Mouse (Mus musculus) lung, adult 2 months (tissue): ENCODE measurements at regions not wholly inside any gene's neighbourhood (a gene's known extent, or its start where the extent isn't known, plus 50 kb on each side); places are given as distances from the start of the nearest gene placed in this dataset.

Experiments
- DNase-seq: peaks from one replicate; pipeline ENCODE4 v3.0.0; 2022
- H3K4me1 ChIP-seq: fragments of 200-500 bp; 2 replicates; pipeline ENCODE4 v1.6.1; 2011; ENCODE audit warnings: low read length; ENCODE audit not compliant: control insufficient read depth, insufficient read depth
- H3K4me3 ChIP-seq: fragments of 200-500 bp; replicated peaks from 2 replicates; pipeline ENCODE3; 2011; ENCODE audit warnings: low read depth, mild to moderate bottlenecking, control low read depth, low read length; ENCODE audit errors: extremely low read depth
- CTCF ChIP-seq: fragments of 200-500 bp; IDR thresholded peaks from 2 replicates; pipeline ENCODE4 v1.5.1; 2011; ENCODE audit warnings: mild to moderate bottlenecking, low read length, control low read depth; ENCODE audit not compliant: insufficient read depth
- POLR2A ChIP-seq: fragments of 200-500 bp; IDR thresholded peaks from 2 replicates; pipeline ENCODE4 v1.6.1; 2011; ENCODE audit warnings: low read depth, mild to moderate bottlenecking, control low read depth, low read length, borderline replicate concordance; ENCODE audit errors: extremely low read depth
- WGBS: fragments of 180-500 bp; shearing (Covaris S2); methylation state at CpG from one replicate; pipeline ENCODE4 v1.1.7; 2018; 5-methylcytosine and 5-hydroxymethylcytosine counted together

- Histone ChIP-seq H3K4me3 (no peak overlapping the region), H3K4me1 (no peaks in the 10 kb centered on the region)
- peak; percentile 55 for DNase-seq
- TF ChIP-seq POLR2A (no peak), CTCF (peak; percentile 13; the same call in 1 of the 2 replicates)
- WGBS = 34% methylated on average over 5 of the region's 5 CpGs
These were observed 104.0 kb downstream of the Mbip start for GRCm38 (mm10) chr12:56241735-56242134.

GRCm38 (mm10) chr12:56240206-56240605 is 105.5 kb downstream of the Mbip start:
- TF ChIP-seq CTCF = no peak
- no peak for TF ChIP-seq POLR2A
- WGBS = 28% methylated on average over 12 of the region's 12 CpGs
- no peak for DNase-seq
- Histone ChIP-seq H3K4me1 (no peaks in the 10 kb centered on the region), H3K4me3 (no peak overlapping the region)

- no peak for TF ChIP-seq CTCF
- TF ChIP-seq POLR2A = no peak
- WGBS = 79% methylated on average over 6 of the region's 6 CpGs
- DNase-seq = no peak
- no peak overlapping the region for H3K4me3 ChIP-seq
- H3K4me1 ChIP-seq = no peaks in the 10 kb centered on the region
These were observed 111.1 kb downstream of the Mbip start for GRCm38 (mm10) chr12:56234571-56234970.

GRCm38 (mm10) chr12:56233209-56233608 is 112.5 kb downstream of the Mbip start:
- no peak for DNase-seq
- Histone ChIP-seq H3K4me1 (no peaks in the 10 kb centered on the region), H3K4me3 (no peak overlapping the region)
- no peak for TF ChIP-seq CTCF
- no peak for TF ChIP-seq POLR2A

GRCm38 (mm10) chr12:56224142-56224895 is 121.4 kb downstream of the Mbip start:
- no peak overlapping the region for H3K4me3 ChIP-seq
- WGBS = 85% methylated on average over 3 of the region's 3 CpGs
- no peak for DNase-seq
- H3K4me1 ChIP-seq = no peaks in the 10 kb centered on the region
- no peak for TF ChIP-seq POLR2A
- TF ChIP-seq CTCF = no peak

- WGBS = 48% methylated on average over 3 of the region's 3 CpGs
- TF ChIP-seq CTCF (no peak), POLR2A (no peak)
- DNase-seq = no peak
- Histone ChIP-seq H3K4me1 (no peaks in the 10 kb centered on the region), H3K4me3 (no peak overlapping the region)
These were observed 152.2 kb downstream of the Mbip start for GRCm38 (mm10) chr12:56193524-56193923.

- H3K4me3 ChIP-seq = no peak overlapping the region
- TF ChIP-seq POLR2A (no peak), CTCF (no peak)
- H3K4me1 ChIP-seq = no peaks in the 10 kb centered on the region
- DNase-seq = no peak
- whole genome bisulfite sequencing = 92% methylated on average over 12 of the region's 12 CpGs
These were observed 156.1 kb downstream of the Mbip start for GRCm38 (mm10) chr12:56189562-56189961.

- no peak for TF ChIP-seq CTCF
- TF ChIP-seq POLR2A = no peak
- Histone ChIP-seq H3K4me1 (no peaks in the 10 kb centered on the region), H3K4me3 (no peak overlapping the region)
- DNase-seq = no peak
- WGBS = 77% methylated on average over 3 of the region's 3 CpGs
These were observed 185.0 kb downstream of the Mbip start for GRCm38 (mm10) chr12:56160736-56161135.

GRCm38 (mm10) chr12:56144359-56144758 is 201.3 kb downstream of the Mbip start:
- no peak for TF ChIP-seq POLR2A
- TF ChIP-seq CTCF = no peak
- no peak for DNase-seq
- peaks cover 2% of the 10 kb centered on the region; the same call in 1 of the 2 replicates for H3K4me1 ChIP-seq
- WGBS = 13% methylated on average over 1 of the region's 1 CpGs
- no peak overlapping the region for H3K4me3 ChIP-seq

- DNase-seq = no peak
- no peak for TF ChIP-seq CTCF
- TF ChIP-seq POLR2A = no peak
- Histone ChIP-seq H3K4me3 (no peak overlapping the region), H3K4me1 (peaks cover 2% of the 10 kb centered on the region; the same call in 1 of the 2 replicates)
- 54% methylated on average over 2 of the region's 2 CpGs for WGBS
These were observed 201.9 kb downstream of the Mbip start for GRCm38 (mm10) chr12:56143789-56144188.

- no peak for TF ChIP-seq POLR2A
- TF ChIP-seq CTCF = no peak
- 87% methylated on average over 4 of the region's 4 CpGs for WGBS
These were observed 231.2 kb downstream of the Mbip start for GRCm38 (mm10) chr12:56114446-56114845.

More at GRCm38 (mm10) chr12:56114446-56114845, 231.2 kb downstream of the Mbip start:
- DNase-seq = no peak
- no peaks in the 10 kb centered on the region for H3K4me1 ChIP-seq
- no peak overlapping the region for H3K4me3 ChIP-seq
